Mouse (Mus musculus): ENCODE results near the gene Cenpu.
A peak's percentile ranks its signal among the peaks of the same experiment; 100 is the strongest.

The Cenpu gene

GRCm38 (mm10) chr8:46600959-46601707 is 49.3 kb downstream of the Cenpu start:
- no peak for DNase-seq

GRCm38 (mm10) chr8:46603587-46603986 is 51.8 kb downstream of the Cenpu start:
- DNase-seq: no peak

DNA sequence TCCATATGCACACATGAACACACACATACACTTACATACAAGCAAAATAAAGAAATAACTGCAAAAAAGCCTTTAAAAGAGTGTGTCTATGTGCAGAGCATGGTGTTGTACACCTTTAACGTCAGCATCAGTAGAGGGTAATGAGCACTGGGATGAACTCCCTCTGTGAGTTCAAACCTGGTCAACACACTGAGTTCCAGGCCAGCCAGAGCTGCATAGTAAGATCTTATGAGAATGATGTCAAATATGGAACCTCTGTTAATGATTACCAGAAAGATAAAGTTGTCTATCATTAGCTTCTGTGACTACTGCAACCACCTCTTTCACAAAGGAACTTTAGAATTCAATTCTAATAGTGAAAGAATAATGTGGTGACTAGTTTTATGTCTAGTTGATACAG is 55.1 kb downstream of the Cenpu start:
- no peak for DNase-seq

GRCm38 (mm10) chr8:46611557-46611956 is 59.7 kb downstream of the Cenpu start:
- DNase-seq: no peak

- DNase-seq: peak; percentile 9
These were observed 61.1 kb downstream of the Cenpu start for GRCm38 (mm10) chr8:46612913-46613312.

DNA sequence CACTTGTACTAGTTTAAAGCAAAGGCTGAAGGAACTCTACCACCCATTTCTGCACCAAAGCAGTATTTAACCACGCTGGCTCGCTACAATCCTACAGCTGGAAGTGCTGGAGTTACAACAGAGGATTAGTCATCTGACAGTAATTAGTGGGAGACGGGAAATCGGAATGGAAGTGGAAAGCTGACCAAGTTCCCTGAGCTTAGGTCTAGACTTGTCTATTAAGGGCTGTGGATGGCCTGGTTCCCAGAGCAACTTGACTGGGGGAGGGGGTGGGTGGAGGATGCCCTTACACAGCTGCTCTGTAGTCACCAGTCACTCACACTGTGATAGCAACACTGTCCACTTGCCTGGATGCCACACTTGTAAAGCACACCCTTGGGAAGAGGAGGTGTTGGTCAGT is 61.5 kb downstream of the Cenpu start:
- peak; percentile 50 for DNase-seq

DNA sequence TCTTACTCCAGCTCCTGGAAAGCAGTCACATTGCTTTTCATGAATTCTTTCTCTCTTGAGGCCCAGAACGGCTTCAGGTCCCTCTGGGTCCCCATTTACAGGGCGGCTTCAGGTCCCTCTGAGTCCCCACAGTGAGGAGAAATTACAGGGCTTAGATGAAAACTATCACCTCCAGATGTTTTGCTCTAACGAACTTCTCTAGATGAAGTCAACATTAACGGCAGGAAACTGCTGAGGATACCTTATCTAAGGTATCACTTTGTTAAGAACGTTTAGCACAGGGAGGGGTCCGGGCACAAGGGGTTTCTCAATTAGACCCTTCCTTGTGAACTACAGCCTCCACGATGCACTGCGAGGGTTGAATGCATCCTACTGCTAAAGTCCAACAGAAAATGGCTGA is 64.1 kb downstream of the Cenpu start:
- DNase-seq: peak; percentile 16

DNA sequence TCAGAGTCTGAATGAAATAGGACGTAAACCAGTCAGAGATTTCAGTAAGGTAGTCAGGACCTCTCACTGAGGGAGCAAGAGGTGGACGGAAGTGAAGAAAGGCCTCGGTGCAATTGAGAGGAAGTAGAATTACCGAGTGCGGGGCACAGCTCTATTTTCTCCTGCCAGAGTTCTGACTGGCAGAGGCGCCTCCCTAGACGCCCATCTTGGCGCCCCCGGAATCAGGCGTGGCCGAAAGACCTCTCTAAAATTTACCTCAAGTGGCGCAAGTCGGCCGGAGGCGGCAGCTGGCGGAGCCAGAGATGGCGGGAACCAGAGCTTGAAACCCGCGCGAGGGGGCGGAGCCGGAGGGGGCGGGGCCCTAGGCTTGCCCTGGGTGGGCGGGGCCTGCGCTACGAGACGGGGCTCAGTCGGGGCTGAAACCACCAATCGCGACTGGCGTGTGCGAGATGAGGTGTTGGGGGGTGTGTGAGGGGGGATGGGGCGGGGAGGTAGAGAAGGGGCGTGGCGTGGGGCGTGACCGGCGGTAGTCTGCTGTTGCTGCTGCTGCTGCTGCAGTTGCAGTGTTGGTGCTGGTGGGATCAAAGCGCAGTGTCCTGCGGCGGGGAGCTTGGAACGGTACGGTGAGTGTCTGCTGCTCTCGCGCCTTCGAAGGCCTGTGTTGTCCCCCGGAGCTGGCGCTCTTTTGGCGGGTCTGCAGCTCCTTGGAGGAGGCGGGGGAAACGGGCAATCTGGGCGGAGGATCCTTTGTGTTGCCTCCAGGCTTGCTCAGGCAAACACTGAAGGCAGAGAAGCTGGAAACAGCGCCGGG is 65.3 kb downstream of the Cenpu start, which contains the start of the genes Primpol and Casp3:
Primpol (minus strand) TSS at position 334 of the 811 bp plus-strand sequence.
Casp3 (plus strand) TSS at position 413 of the 811 bp plus-strand sequence.
- DNase-seq: peak; percentile 97

DNA sequence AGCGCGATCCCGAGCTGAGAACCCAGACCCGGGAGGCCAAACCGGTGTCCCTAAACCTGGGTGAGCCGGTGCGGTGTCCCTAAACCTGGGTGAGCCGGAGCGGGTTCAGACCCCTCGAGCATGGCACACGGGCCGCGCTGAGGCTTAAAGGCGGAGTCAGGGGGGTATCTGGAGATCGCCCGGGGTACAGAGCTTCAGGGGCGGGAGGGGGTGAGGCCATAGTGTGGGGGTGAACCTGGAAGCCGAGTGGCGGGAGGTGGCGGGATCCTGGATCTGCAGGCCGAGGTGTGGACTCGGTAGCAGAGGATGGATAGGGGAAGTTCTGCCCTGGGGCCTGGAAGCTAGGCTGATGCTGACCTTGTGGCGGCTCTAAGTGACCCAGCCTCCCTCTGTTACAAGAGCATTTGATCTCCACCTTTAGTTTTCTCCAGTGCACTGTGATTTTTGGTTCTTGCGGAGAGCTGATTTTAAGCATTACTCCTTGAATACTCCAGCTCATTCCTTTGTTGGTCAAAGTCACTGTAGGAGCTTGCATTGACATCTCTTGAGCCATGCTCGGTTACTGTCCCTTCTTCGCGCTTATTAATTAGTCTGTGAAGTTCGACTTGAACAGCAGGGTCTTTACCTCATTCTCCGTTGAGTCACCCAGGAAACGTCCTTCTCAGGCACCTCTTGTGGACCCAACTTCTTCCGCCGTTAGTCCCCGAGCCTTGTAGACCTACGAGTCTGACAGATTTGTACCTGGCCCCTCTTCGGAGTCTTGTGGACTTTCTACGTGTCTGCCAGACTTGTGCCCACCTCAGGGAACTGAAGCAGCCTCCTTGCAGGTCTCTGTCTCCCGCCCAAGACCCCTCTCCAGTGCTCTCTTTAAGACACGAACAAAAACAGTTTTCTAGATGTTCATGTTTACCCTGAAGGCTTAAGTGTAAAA is 66.1 kb downstream of the Cenpu start:
- DNase-seq: peak; percentile 31

- DNase-seq: peak; percentile 22
These were observed 67.0 kb downstream of the Cenpu start for GRCm38 (mm10) chr8:46618639-46619320.

GRCm38 (mm10) chr8:46622446-46623270 is 70.8 kb downstream of the Cenpu start:
- DNase-seq: no peak

- no peak for DNase-seq
These were observed 73.3 kb downstream of the Cenpu start for GRCm38 (mm10) chr8:46625166-46625565.

DNA sequence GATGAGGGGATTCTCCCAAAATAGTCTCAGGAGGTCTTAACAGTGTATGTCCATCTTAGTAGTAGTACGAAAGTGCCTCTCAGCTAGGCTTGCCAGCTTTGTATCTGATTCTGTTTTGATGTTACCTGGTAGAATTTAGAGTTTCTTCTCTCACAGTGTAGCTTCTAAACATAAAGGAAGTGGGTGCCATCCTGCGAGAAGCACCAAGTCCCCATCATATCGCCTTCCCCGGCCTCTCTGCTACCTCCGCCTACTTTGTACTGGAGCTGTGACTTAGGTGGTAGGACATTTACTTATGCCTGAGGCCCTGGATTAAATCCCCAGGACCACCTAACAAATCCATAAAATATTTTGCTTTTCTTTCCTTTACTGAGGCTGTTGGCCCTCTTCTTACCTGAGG is 74.8 kb downstream of the Cenpu start:
- DNase-seq: no peak

- peak; percentile 19 for DNase-seq
These were observed 76.1 kb downstream of the Cenpu start for GRCm38 (mm10) chr8:46627881-46628280.

DNA sequence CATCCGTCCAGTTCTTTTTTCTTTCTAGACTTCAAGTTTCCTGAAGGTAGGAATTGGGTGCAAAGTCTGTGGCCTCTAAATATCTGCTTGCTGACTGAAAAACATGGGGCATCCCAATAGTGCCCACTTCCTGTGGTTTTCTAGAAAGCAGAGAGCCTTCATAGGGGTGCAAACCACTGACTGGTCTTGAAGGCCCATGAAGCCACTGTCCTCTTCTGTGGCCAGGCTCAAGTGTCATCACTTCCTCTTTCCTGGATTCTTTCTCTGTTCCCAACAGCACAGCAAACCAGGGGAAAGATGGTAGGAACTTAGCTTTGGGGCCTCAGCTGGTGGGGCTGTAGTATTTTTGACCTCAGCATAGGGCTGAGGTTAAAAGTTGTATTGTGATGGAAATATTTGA is 76.8 kb downstream of the Cenpu start:
- no peak for DNase-seq
